ENCODE assay signal across 42 mouse cellular contexts in the genomic region with DNA sequence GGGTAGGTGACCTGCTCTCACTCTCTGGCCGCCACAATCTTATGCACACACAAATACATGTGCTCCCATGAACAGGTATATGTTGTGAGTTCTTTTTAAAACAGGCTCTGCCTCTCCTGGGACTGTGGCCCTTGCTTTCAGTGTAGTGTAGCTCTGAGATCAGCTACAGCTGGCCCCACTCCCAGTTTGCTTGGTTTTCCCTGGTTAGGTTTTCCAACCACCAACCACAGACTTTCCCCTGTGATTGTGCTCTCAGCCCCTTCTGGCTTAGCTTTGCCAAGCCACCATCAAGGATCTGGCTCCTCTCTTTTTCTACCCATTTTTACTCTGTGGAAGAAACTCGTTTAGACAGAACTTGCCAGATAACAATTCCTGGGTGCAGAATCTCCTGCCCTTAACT. TPM values are rescaled to one million over a fixed set of nuclear protein-coding genes. Genes with fewer than 3 reads are reported as not detected.
"Had no signal": no experiment of that assay in that cellular context is flagged by ENCODE, and none has a peak within 500 bp of the region (broad histone marks: within the 10 kb centered on the region; RNA-seq: fewer than 3 reads in every experiment).

No protein-coding gene starts in this region.

- H3K36me3 ChIP-seq: heart, embryonic 13.5 days; heart, embryonic 15.5 days; hindbrain, embryonic 10.5 days; hindbrain, embryonic 12.5 days; intestine, embryonic 15.5 days; kidney, embryonic 15.5 days; limb, embryonic 12.5 days; limb, embryonic 15.5 days; liver, embryonic 12.5 days had no signal

- H3K4me2 ChIP-seq: heart, embryonic 11.5 days; heart, embryonic 13.5 days; heart, embryonic 15.5 days; hindbrain, embryonic 12.5 days; hindbrain, embryonic 14.5 days; intestine, embryonic 15.5 days; kidney, embryonic 15.5 days; limb, embryonic 12.5 days; limb, embryonic 15.5 days; liver, embryonic 12.5 days had no signal

- H3K4me3 ChIP-seq: heart, embryonic 13.5 days; heart, embryonic 15.5 days; hindbrain, embryonic 10.5 days; hindbrain, embryonic 12.5 days; intestine, embryonic 15.5 days; kidney, embryonic 15.5 days; limb, embryonic 12.5 days; limb, embryonic 15.5 days; liver, embryonic 12.5 days had no signal

- H3K9ac ChIP-seq: heart, embryonic 13.5 days; heart, embryonic 15.5 days; hindbrain, embryonic 12.5 days; hindbrain, embryonic 14.5 days; intestine, embryonic 15.5 days; kidney, embryonic 15.5 days; limb, embryonic 12.5 days; limb, embryonic 15.5 days; liver, embryonic 12.5 days; liver, embryonic 14.5 days had no signal

- DNase-seq: gastrocnemius, postnatal 10 days; gastrocnemius, postnatal 25 days; heart, adult 18-20 months; heart, postnatal 14 days; heart, postnatal 4 days; kidney, adult 18-20 months; kidney, adult 9 months; kidney, postnatal 14 days; kidney, postnatal 36 days; layer of hippocampus, adult 9-11 months; layer of hippocampus, postnatal 36 days; left cerebral cortex, postnatal 4 days; lung, adult 18-20 months had no signal

- H3K27ac ChIP-seq: heart, embryonic 13.5 days; heart, embryonic 15.5 days; hindbrain, embryonic 10.5 days; hindbrain, embryonic 12.5 days; hindbrain, embryonic 14.5 days; intestine, embryonic 15.5 days; kidney, embryonic 15.5 days; kidney, postnatal 0 days; limb, embryonic 12.5 days; limb, embryonic 15.5 days; liver, embryonic 12.5 days; liver, embryonic 14.5 days had no signal

- H3K9me3 ChIP-seq: heart, embryonic 13.5 days; heart, embryonic 15.5 days; hindbrain, embryonic 10.5 days; intestine, embryonic 15.5 days; kidney, embryonic 15.5 days; limb, embryonic 12.5 days; limb, embryonic 15.5 days; liver, embryonic 12.5 days had no signal

- H3K27me3 ChIP-seq: hindbrain, embryonic 12.5 days; intestine, embryonic 15.5 days; kidney, embryonic 15.5 days; limb, embryonic 12.5 days; limb, embryonic 15.5 days; liver, embryonic 12.5 days had no signal

- ATAC-seq: hindbrain, embryonic 16.5 days; inflammation-experienced regulatory T-cells, adult 6 months; intestine, embryonic 15.5 days; intestine, postnatal 0 days; liver, embryonic 12.5 days had no signal

- H3K4me1 ChIP-seq: heart, embryonic 13.5 days; heart, embryonic 15.5 days; hindbrain, embryonic 10.5 days; hindbrain, embryonic 12.5 days; intestine, embryonic 15.5 days; kidney, embryonic 15.5 days; limb, embryonic 12.5 days; limb, embryonic 15.5 days; liver, embryonic 12.5 days had no signal

RNA-seq across cellular contexts. Expression of a gene that starts 8.3 kb away (rescaled TPM):
- total RNA-seq: gastrocnemius, adult 18-20 months; gastrocnemius, postnatal 10 days; gastrocnemius, postnatal 25 days; gastrocnemius, postnatal 4 days; granulocyte monocyte progenitor cell, adult 5-6 weeks; heart, adult 18-20 months; heart, postnatal 14 days; heart, postnatal 4 days; layer of hippocampus, adult 18-20 months; layer of hippocampus, adult 8-10 months; layer of hippocampus, postnatal 14 days; layer of hippocampus, postnatal 36 days; left cerebral cortex, adult 18-20 months; left cerebral cortex, adult 8-10 months; left cerebral cortex, postnatal 10 days; left cerebral cortex, postnatal 25 days; left cerebral cortex, postnatal 4 days; liver, adult 2 months had no signal
- polyA plus RNA-seq: heart, embryonic 11.5 days; heart, embryonic 13.5 days; heart, postnatal 0 days; hindbrain, embryonic 10.5 days; inflammation-experienced regulatory T-cells, adult 6 months; intestine, embryonic 15.5 days; kidney, embryonic 15.5 days; kidney, postnatal 0 days; limb, embryonic 12.5 days; limb, embryonic 15.5 days; liver, adult 2 months; liver, embryonic 12.5 days; liver, embryonic 14.5 days had no signal

RNA-seq across cellular contexts. Expression of a gene that starts 8.7 kb away (rescaled TPM):
- total RNA-seq: gastrocnemius, postnatal 25 days had no signal

RNA-seq across cellular contexts. Expression of a gene that starts 26.1 kb away (rescaled TPM):
- total RNA-seq: gastrocnemius, adult 18-20 months; gastrocnemius, postnatal 10 days; gastrocnemius, postnatal 25 days; gastrocnemius, postnatal 4 days; layer of hippocampus, adult 18-20 months; layer of hippocampus, postnatal 14 days; layer of hippocampus, postnatal 36 days; left cerebral cortex, adult 18-20 months; left cerebral cortex, adult 8-10 months; left cerebral cortex, postnatal 25 days had no signal
- polyA plus RNA-seq: limb, embryonic 12.5 days had no signal

RNA-seq across cellular contexts. Expression of a gene that starts 43.6 kb away (rescaled TPM):
- total RNA-seq: gastrocnemius, adult 18-20 months; gastrocnemius, postnatal 10 days; gastrocnemius, postnatal 25 days; gastrocnemius, postnatal 4 days; granulocyte monocyte progenitor cell, adult 5-6 weeks; heart, adult 18-20 months; heart, postnatal 14 days; heart, postnatal 4 days; layer of hippocampus, adult 18-20 months; layer of hippocampus, adult 8-10 months; layer of hippocampus, postnatal 14 days; layer of hippocampus, postnatal 36 days; left cerebral cortex, adult 18-20 months; left cerebral cortex, adult 8-10 months; left cerebral cortex, postnatal 10 days; left cerebral cortex, postnatal 25 days; left cerebral cortex, postnatal 4 days; liver, adult 2 months had no signal
- polyA plus RNA-seq: heart, embryonic 11.5 days; heart, embryonic 13.5 days; heart, embryonic 15.5 days; heart, postnatal 0 days; hindbrain, embryonic 10.5 days; hindbrain, embryonic 12.5 days; hindbrain, embryonic 14.5 days; hindbrain, embryonic 16.5 days; inflammation-experienced regulatory T-cells, adult 6 months; intestine, embryonic 15.5 days; intestine, postnatal 0 days; kidney, embryonic 15.5 days; limb, embryonic 12.5 days; liver, adult 2 months; liver, embryonic 12.5 days; liver, embryonic 14.5 days; liver, embryonic 16.5 days had no signal

RNA-seq across cellular contexts. Expression of a gene that starts 53.9 kb away (rescaled TPM):
- total RNA-seq: left cerebral cortex, postnatal 4 days had no signal
